Mouse (Mus musculus) E14TG2a.4 (cell line): ENCODE measurements around the gene Aldh1a1.

Source experiments
- H3K27me3 ChIP-seq: 2 replicates; pipeline ENCODE4 v1.6.1; 2014; ENCODE audit warnings: low read length, control low read depth; ENCODE audit not compliant: insufficient read depth
- H3K36me3 ChIP-seq: 2 replicates; pipeline ENCODE4 v1.6.1; 2014; ENCODE audit warnings: low read length, control low read depth; ENCODE audit not compliant: insufficient read depth
- H3K4me1 ChIP-seq: replicated peaks from 2 replicates; pipeline ENCODE4 v1.6.1; 2014; ENCODE audit warnings: low read depth, low read length, control low read depth
- H3K4me3 ChIP-seq: replicated peaks from 2 replicates; pipeline ENCODE4 v1.5.1; 2014; ENCODE audit warnings: mild to moderate bottlenecking, low read length
- H3K9me3 ChIP-seq: 2 replicates; pipeline ENCODE4 v1.6.1; 2014; ENCODE audit warnings: low read length, control low read depth
- CTCF ChIP-seq: conservative IDR thresholded peaks from 2 replicates; pipeline ENCODE4 v1.5.1; 2014; ENCODE audit warnings: low read length
- NANOG ChIP-seq: IDR thresholded peaks from 2 replicates; pipeline ENCODE4 v1.6.1; 2014; ENCODE audit warnings: borderline replicate concordance, low read length, mixed read lengths
- POU5F1 ChIP-seq: IDR thresholded peaks from 2 replicates; pipeline ENCODE4 v1.6.1; 2014; ENCODE audit warnings: low read length, borderline replicate concordance

The Aldh1a1 gene

DNA sequence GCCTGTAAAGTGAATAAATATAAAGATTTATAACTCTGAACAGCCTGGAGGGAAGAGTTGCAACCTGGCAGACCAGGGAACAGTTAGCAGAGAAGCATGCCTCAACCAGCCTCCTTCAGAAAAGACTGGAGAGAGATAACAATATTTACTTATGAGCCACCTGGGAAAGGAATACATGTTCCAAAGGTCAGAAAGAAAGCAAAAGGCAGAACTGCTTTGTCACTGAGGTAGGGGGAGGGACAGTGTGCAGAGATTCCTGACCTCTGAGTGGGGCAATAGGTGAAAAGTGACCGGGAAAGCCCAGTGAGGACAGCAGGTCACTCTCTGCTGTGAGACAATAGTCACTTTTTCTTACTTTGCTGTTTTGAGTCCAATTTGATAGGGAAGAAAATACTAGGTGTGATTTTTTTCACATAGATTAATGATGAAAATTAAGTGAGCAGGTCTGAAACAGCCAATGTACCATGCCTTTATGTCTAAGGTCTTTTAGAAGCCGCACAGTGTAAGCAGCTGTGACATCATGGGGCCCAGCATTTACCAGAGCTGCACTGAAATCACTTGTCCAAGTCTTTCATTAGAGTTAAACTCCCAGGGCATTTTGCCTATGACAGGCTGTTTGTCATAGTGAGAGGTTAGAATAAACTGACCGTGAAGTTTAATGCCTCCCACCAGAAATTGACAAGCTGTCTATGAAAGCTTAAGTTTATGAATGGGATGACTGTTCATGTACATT lies 161.8 kb downstream of the Aldh1a1 start:
- TF ChIP-seq CTCF (no peak), NANOG (no peak), POU5F1 (no peak)
- Histone ChIP-seq H3K9me3 (peaks cover 30% of the 10 kb centered on the region), H3K4me1 (no peaks in the 10 kb centered on the region), H3K4me3 (no peak overlapping the region), H3K27me3 (no peaks in the 10 kb centered on the region), H3K36me3 (no peaks in the 10 kb centered on the region)

DNA sequence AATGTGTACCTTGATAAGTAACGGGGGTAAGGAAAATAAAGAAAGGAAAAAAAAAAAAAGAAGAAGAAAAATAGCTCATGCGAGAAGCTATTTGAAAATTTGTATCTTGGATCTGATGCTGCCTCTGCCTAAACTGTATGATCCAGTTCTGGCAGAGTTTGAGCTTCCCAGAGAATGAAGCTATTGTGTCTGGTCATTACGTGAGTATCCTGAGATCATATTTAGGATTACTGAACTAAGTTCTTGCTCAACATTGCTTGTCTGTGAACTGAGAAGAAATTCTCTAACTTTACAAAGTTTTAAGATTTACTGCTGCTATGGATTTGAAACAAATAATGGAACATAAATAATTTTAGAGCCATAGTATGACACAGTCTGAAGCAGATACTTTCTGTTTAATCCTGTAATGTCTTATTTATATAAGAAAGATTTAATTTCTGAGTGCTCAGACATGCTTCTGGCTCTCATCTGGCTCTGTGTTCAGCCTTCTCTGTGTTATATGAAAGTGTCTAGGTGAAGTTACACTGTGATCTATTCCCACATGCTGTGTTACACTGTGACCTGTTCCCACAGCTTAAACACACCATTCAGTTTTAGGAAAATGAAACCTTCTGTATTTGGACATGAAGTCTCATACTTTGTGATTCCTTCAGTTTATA lies 185.3 kb downstream of the Aldh1a1 start:
- no peak overlapping the region for H3K4me3 ChIP-seq
- H3K27me3 ChIP-seq = no peaks in the 10 kb centered on the region
- no peaks in the 10 kb centered on the region for H3K36me3 ChIP-seq
- no peak for TF ChIP-seq NANOG
- no peak for TF ChIP-seq CTCF
- no peak for TF ChIP-seq POU5F1
- H3K9me3 ChIP-seq = no peaks in the 10 kb centered on the region
- H3K4me1 ChIP-seq = no peaks in the 10 kb centered on the region
